Mouse (Mus musculus) lung, postnatal 10 days (tissue): ENCODE data around the gene Ppp1r10.
A peak's percentile ranks its signal among the peaks of the same experiment; 100 is the strongest.
"Not testable (repeated sequence)": the region's sequence is repeated elsewhere in the genome, so short reads cannot be mapped to it uniquely, and the experiment has no call there.

Source experiments
- DNase-seq: peaks from one replicate; pipeline ENCODE4 v3.0.0; 2021

Ppp1r10 gene

GRCm38 (mm10) chr17:35932608-35933007 is 16.4 kb downstream of the Ppp1r10 start:
- DNase-seq = no peak

DNA sequence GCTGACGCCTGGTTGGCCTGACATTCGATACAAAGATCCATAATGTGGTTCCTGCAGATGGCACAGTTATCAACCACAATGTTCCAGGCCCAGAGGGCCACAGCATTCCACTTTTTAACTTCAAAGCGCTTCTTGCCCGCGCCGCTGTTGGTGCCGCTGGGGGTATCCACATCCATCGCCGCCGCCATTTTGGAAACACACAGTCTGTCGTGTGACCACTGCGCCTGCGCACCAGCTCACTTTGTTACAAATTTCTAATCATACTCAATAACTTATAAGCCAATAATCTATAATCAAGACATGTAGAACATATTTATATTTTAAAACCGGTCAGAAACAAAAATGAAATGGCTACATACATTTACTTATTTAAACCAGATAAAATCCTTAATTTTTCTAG is 19.5 kb downstream of the Ppp1r10 start:
- DNase-seq = not testable (repeated sequence)

GRCm38 (mm10) chr17:35937700-35938348 is 21.6 kb downstream of the Ppp1r10 start:
- peak; percentile 55 for DNase-seq

GRCm38 (mm10) chr17:35939108-35939507 is 22.9 kb downstream of the Ppp1r10 start:
- no peak for DNase-seq

DNA sequence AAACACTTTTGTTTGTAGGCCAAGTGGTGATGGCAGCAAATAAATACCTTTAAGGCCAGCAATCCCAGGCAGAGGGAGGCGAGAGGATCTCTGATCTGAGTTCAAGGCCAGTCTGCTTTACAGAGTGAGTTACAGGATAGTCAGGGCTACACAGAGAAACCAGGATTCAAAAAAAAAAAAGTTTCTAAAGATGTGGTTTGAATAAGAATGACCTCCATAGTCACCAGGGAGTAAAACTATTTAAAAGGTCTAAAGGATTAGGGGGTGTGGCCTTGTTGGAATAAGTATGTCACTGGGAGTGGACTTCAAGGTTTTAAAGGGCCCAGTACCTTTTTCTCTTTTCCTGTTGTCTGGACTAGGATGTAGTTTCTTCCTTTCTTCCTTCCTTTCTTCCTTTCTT is 23.7 kb downstream of the Ppp1r10 start:
- no peak for DNase-seq

DNA sequence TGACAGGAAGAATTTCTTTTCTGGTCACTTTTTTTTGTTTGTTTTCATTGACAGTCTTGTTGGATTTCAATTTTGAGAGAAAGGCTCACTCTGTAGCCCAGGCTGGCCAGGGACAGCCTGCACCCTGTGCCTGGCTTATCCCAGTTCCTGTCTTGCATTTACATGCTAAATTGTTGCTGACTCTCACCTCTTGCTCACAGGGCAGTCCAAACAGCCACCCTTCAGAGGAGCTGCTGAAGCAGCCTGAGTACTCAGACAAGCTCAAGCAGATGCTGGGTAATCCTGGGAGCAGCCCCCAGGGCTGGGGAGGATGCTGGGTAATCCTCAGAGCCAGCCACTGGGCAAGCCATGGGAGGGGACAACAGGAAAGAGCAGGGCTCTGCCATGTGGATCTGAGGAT is 34.7 kb downstream of the Ppp1r10 start:
- not testable (repeated sequence) for DNase-seq

GRCm38 (mm10) chr17:35952559-35952958 is 36.3 kb downstream of the Ppp1r10 start:
- DNase-seq = not testable (repeated sequence)

DNA sequence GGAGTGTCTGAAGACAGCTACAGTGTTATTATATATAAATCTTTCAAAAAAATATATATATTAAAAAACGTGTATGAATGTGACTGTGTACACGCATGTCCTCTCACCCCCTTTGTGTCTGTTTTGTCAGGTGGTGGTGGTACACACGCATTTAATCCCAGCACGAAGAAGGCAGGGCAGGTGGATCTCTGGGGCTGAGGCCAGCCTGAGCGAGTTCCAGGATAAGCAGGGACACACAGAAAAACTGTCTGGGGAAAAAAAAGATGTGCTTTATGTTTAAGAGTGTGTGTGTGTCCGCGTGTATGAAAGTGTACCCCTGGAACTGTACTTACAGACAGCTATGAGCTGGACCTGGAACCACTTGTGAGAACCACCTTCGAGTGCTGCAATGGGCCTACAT is 38.4 kb downstream of the Ppp1r10 start:
- no peak for DNase-seq

- no peak for DNase-seq
Observed at GRCm38 (mm10) chr17:35958533-35959223, 42.4 kb downstream of the Ppp1r10 start.

DNA sequence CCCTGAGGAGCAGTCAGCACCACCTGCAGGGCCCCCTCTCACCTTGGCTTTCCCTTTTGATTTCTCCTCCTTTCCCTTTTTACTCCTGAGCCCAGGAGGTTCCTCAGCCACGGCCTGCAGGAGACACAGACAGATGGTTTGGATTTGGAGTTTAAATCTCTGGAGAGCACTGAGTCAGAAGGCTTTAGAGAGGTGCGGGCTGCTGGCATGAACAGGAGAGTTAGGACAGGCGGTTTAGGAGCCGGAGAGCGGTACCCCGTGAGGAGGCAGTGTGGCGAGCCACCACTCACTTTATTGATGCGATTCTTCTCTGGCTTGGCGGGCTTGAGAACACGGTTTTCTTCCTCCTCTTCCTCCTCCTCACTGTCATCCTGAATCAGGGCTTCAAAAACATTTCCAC is 47.0 kb downstream of the Ppp1r10 start:
- no peak for DNase-seq

- DNase-seq = no peak
Observed at GRCm38 (mm10) chr17:35967621-35968020, 51.4 kb downstream of the Ppp1r10 start.

DNA sequence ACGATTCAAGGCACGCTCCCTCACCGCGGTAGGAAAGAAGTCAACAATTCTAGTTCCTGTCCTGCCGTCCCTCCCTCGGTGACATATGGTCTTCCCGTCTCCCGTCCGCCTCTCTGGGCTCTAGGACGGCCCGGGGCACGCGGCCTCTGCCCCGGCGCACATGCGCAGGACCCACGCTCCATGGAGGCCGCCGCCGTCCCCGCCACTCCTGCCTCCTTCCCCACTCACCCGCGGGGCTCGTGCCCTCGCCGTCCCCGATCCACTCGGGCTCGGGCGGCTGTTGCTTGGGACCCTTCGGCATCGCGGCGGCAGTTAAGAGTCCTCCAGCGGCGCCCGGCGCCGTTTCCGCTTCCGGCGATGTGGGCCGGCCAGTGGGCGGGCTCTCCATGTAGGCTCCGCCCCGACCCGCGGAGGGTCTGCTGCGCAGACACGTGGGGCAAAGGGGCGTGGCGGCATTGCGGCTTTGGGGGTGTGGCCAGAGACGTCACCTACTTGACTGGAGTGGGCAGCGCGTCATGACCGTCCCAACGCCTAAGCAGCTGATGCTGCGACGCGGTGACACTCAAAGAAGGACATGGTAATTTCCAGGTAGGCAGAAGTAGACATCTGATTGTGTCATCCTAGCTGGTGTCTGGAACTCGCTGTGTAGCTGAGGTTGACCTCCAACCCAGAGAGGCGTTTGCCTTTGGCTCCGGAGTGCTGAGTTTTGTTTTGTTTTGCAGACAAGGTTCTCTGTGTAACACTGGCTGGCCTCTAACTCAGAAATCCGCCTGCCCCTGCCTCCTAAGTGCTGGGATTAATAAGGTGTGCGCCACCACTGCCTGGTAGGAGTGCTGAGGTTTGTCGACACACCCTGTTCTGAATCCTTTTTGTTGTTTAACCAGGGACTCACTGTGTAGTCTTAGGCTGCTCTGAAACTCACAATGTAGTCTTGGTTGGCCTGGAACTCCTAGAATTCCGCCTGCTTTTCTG is 53.5 kb downstream of the Ppp1r10 start, which contains the start of gene Abcf1:
Gene Abcf1, minus strand, starts transcription at position 344 of the 972 bp plus-strand sequence.
- DNase-seq = peak; percentile 99

DNA sequence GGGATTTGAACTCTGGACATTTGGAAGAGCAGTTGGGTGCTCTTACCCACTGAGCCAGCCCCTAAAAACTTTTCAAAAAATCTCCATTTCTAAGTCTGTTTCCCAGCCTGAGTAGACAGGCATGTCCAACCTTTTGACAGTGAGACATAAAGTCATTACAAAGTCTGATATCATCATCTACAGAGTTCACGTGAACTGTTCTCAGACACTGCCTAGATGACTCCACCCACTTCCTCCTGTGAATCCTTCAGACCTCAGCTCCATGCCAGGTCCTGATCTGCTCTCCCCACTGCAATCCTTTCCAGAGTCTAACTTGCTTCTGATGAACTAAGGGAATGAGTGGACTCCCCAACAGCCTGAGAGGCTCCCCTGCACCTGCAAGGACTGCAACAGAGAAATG is 55.9 kb downstream of the Ppp1r10 start:
- no peak for DNase-seq

GRCm38 (mm10) chr17:35978811-35979400 is 62.7 kb downstream of the Ppp1r10 start:
- peak; percentile 90 for DNase-seq

- peak; percentile 95 for DNase-seq
Observed at GRCm38 (mm10) chr17:35979401-35980362, 63.4 kb downstream of the Ppp1r10 start, which contains the start of the genes Gnl1 and Prr3. Gene Gnl1, plus strand, starts transcription at chr17:35979851. Gene Prr3, minus strand, starts transcription at chr17:35980236.

DNA sequence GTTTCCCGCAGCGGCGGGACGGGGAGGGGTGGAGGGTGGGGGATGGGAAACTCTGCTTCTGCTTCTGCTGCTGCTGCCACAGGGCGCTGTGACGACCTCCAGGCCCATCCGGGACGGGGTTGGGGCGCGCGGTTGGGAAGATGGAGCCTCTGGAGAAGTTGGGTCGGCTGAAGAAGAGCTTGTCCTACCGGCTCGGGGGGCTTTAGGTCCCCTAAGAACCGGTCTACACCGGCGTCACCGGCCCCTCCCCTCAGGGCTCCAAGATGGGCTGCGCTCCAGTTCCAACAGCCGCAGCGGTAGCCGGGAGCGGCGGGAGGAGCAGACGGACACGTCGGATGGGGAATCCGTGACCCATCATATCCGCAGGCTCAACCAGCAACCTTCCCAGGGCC is 64.1 kb downstream of the Ppp1r10 start:
- DNase-seq = peak; percentile 69

DNA sequence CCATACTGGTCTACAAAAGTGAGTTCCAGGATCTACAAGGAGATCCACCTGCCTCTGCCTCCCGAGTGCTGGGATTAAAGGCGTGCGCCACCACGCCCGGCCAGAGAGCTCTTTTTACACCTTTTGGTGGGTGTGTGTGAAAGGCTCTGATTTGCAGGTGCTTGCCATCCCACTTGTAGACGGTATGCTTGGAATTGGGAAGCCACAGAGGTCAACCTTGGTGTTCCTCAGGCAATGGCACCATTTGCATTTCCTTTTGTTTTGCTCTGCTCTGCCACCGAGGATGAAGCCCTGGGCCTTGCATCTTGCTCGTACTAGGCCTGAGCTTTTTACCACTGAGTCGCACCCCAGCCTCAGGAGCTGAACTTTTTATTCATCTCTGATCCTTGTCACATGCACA is 65.5 kb downstream of the Ppp1r10 start:
- no peak for DNase-seq
